Mouse (Mus musculus): ENCODE measurements around the gene Pate2. TPM values are rescaled to one million over a fixed set of nuclear protein-coding genes. Genes with fewer than 3 reads are reported as not detected.

The Pate2 gene
- total RNA-seq, 1 experiment = 1.2 TPM

GRCm38 (mm10) chr9:35545704-35546103 lies 24.4 kb upstream of the Pate2 start:
- H3K36me3 ChIP-seq (ENCODE audit: control insufficient read depth, insufficient read depth, low read length, poor library complexity, severe bottlenecking) = no peaks in the 10 kb centered on the region
- H3K4me3 ChIP-seq (ENCODE audit: insufficient read depth in 1 of 2, low read depth in 1 of 2, low read length in 2 of 2, poor library complexity in 1 of 2, severe bottlenecking in 1 of 2) = no peak overlapping the region
- no peak for DNase-seq (ENCODE audit: low read depth, low spot score)
- no peak overlapping the region for H3K27ac ChIP-seq (ENCODE audit: insufficient read depth, low read depth, low read length, poor library complexity, severe bottlenecking)
- no peak for TF ChIP-seq MAFK (IDR thresholded peaks at IDR 0.05; ENCODE audit: insufficient read depth, low read depth, low read length)
- TF ChIP-seq ZNF384 (IDR thresholded peaks at IDR 0.05; ENCODE audit: low read depth, low read length) = no peak
- TF ChIP-seq HCFC1 (IDR thresholded peaks at IDR 0.05; ENCODE audit: borderline replicate concordance, insufficient read depth, low read length) = no peak
- TF ChIP-seq CHD2 (IDR thresholded peaks at IDR 0.05; ENCODE audit: low read depth, low read length) = no peak
- no peak for TF ChIP-seq ZC3H11A (IDR thresholded peaks at IDR 0.05; ENCODE audit: borderline replicate concordance, low read depth, low read length)
- in situ Hi-C loops (cut with MboI; ENCODE audit: low sequenced_read_pairs in 2 of 2, unreplicated experiment in 2 of 2) = no loop called here
- no peaks in the 10 kb centered on the region for H3K4me1 ChIP-seq (ENCODE audit: control insufficient read depth in 2 of 2, insufficient read depth in 2 of 2, low read length in 2 of 2, poor library complexity in 1 of 2)
- no peak overlapping the region for H3K9ac ChIP-seq (ENCODE audit: insufficient read depth, low read depth, low read length, poor library complexity, severe bottlenecking)
- no peaks in the 10 kb centered on the region for H3K9me3 ChIP-seq (ENCODE audit: control insufficient read depth, insufficient read depth, low read depth, low read length)

GRCm38 (mm10) chr9:35546745-35547144 lies 23.3 kb upstream of the Pate2 start:
- Histone ChIP-seq H3K36me3 (ENCODE audit: control insufficient read depth, insufficient read depth, low read length, poor library complexity, severe bottlenecking) (no peaks in the 10 kb centered on the region), H3K4me1 (ENCODE audit: control insufficient read depth in 2 of 2, insufficient read depth in 2 of 2, low read length in 2 of 2, poor library complexity in 1 of 2) (no peaks in the 10 kb centered on the region), H3K27ac (ENCODE audit: insufficient read depth, low read depth, low read length, poor library complexity, severe bottlenecking) (no peak overlapping the region), H3K9ac (ENCODE audit: insufficient read depth, low read depth, low read length, poor library complexity, severe bottlenecking) (no peak overlapping the region), H3K4me3 (ENCODE audit: insufficient read depth in 1 of 2, low read depth in 1 of 2, low read length in 2 of 2, poor library complexity in 1 of 2, severe bottlenecking in 1 of 2) (no peak overlapping the region), H3K9me3 (ENCODE audit: control insufficient read depth, insufficient read depth, low read depth, low read length) (no peaks in the 10 kb centered on the region)
- in situ Hi-C loops (cut with MboI; ENCODE audit: low sequenced_read_pairs in 2 of 2, unreplicated experiment in 2 of 2) = no loop called here
- TF ChIP-seq CHD2 (IDR thresholded peaks at IDR 0.05; ENCODE audit: low read depth, low read length) (no peak), ZNF384 (IDR thresholded peaks at IDR 0.05; ENCODE audit: low read depth, low read length) (no peak), MAFK (IDR thresholded peaks at IDR 0.05; ENCODE audit: insufficient read depth, low read depth, low read length) (no peak), ZC3H11A (IDR thresholded peaks at IDR 0.05; ENCODE audit: borderline replicate concordance, low read depth, low read length) (no peak), HCFC1 (IDR thresholded peaks at IDR 0.05; ENCODE audit: borderline replicate concordance, insufficient read depth, low read length) (no peak)
- DNase-seq (ENCODE audit: low read depth, low spot score) = no peak

- TF ChIP-seq HCFC1 (IDR thresholded peaks at IDR 0.05; ENCODE audit: borderline replicate concordance, insufficient read depth, low read length) = no peak
- no peak for TF ChIP-seq ZC3H11A (IDR thresholded peaks at IDR 0.05; ENCODE audit: borderline replicate concordance, low read depth, low read length)
- TF ChIP-seq MAFK (IDR thresholded peaks at IDR 0.05; ENCODE audit: insufficient read depth, low read depth, low read length) = no peak
- Histone ChIP-seq H3K9me3 (ENCODE audit: control insufficient read depth, insufficient read depth, low read depth, low read length) (no peaks in the 10 kb centered on the region), H3K27ac (ENCODE audit: insufficient read depth, low read depth, low read length, poor library complexity, severe bottlenecking) (no peak overlapping the region), H3K4me1 (ENCODE audit: control insufficient read depth in 2 of 2, insufficient read depth in 2 of 2, low read length in 2 of 2, poor library complexity in 1 of 2) (no peaks in the 10 kb centered on the region), H3K36me3 (ENCODE audit: control insufficient read depth, insufficient read depth, low read length, poor library complexity, severe bottlenecking) (no peaks in the 10 kb centered on the region), H3K4me3 (ENCODE audit: insufficient read depth in 1 of 2, low read depth in 1 of 2, low read length in 2 of 2, poor library complexity in 1 of 2, severe bottlenecking in 1 of 2) (no peak overlapping the region), H3K9ac (ENCODE audit: insufficient read depth, low read depth, low read length, poor library complexity, severe bottlenecking) (no peak overlapping the region)
- in situ Hi-C loops (cut with MboI; ENCODE audit: low sequenced_read_pairs in 2 of 2, unreplicated experiment in 2 of 2) = no loop called here
- DNase-seq (ENCODE audit: low read depth, low spot score) = no peak
Observed at GRCm38 (mm10) chr9:35548455-35548854, 21.6 kb upstream of the Pate2 start.

GRCm38 (mm10) chr9:35556494-35557102 lies 13.5 kb upstream of the Pate2 start:
- DNase-seq (ENCODE audit: low read depth, low spot score) = no peak
- Histone ChIP-seq H3K9me3 (ENCODE audit: control insufficient read depth, insufficient read depth, low read depth, low read length) (no peaks in the 10 kb centered on the region), H3K9ac (ENCODE audit: insufficient read depth, low read depth, low read length, poor library complexity, severe bottlenecking) (no peak overlapping the region), H3K4me3 (ENCODE audit: insufficient read depth in 1 of 2, low read depth in 1 of 2, low read length in 2 of 2, poor library complexity in 1 of 2, severe bottlenecking in 1 of 2) (no peak overlapping the region), H3K36me3 (ENCODE audit: control insufficient read depth, insufficient read depth, low read length, poor library complexity, severe bottlenecking) (peaks cover 7% of the 10 kb centered on the region), H3K27ac (ENCODE audit: insufficient read depth, low read depth, low read length, poor library complexity, severe bottlenecking) (no peak overlapping the region), H3K4me1 (ENCODE audit: control insufficient read depth in 2 of 2, insufficient read depth in 2 of 2, low read length in 2 of 2, poor library complexity in 1 of 2) (peaks cover 0 to 2% of the 10 kb centered on the region in 2 experiments; a peak in 1 of 4 replicates)
- in situ Hi-C loops (cut with MboI; ENCODE audit: low sequenced_read_pairs in 2 of 2, unreplicated experiment in 2 of 2) = no loop called here
- TF ChIP-seq ZC3H11A (IDR thresholded peaks at IDR 0.05; ENCODE audit: borderline replicate concordance, low read depth, low read length) (no peak), MAFK (IDR thresholded peaks at IDR 0.05; ENCODE audit: insufficient read depth, low read depth, low read length) (no peak)

Data from ES-E14 (cell line).